Mouse (Mus musculus): Measurements from ENCODE around the gene Xylt1.

Xylt1 gene

GRCm38 (mm10) chr7:117618715-117619150, 238.0 kb downstream of the Xylt1 start:
- no peak for DNase-seq

- DNase-seq = no peak
Observed at GRCm38 (mm10) chr7:117621566-117621965, 240.8 kb downstream of the Xylt1 start.

- DNase-seq = peak; percentile 79 to 82
Observed at GRCm38 (mm10) chr7:117622769-117623168, 242.0 kb downstream of the Xylt1 start.

- DNase-seq = no peak
Observed at GRCm38 (mm10) chr7:117628791-117629190, 248.0 kb downstream of the Xylt1 start.

GRCm38 (mm10) chr7:117630657-117631056, 249.9 kb downstream of the Xylt1 start:
- DNase-seq = peak; percentile 66 to 68

- DNase-seq = no peak
Observed at GRCm38 (mm10) chr7:117635584-117635983, 254.8 kb downstream of the Xylt1 start.

- no peak for DNase-seq
Observed at GRCm38 (mm10) chr7:117636713-117637112, 255.9 kb downstream of the Xylt1 start.

- no peak for DNase-seq
Observed at GRCm38 (mm10) chr7:117637997-117638396, 257.2 kb downstream of the Xylt1 start.

GRCm38 (mm10) chr7:117652637-117653036, 271.9 kb downstream of the Xylt1 start:
- no peak for DNase-seq

- no peak for DNase-seq
Observed at GRCm38 (mm10) chr7:117655732-117656131, 275.0 kb downstream of the Xylt1 start.

GRCm38 (mm10) chr7:117658180-117658579, 277.4 kb downstream of the Xylt1 start:
- no peak for DNase-seq

- DNase-seq = no peak
Observed at GRCm38 (mm10) chr7:117658739-117659138, 278.0 kb downstream of the Xylt1 start.

- no peak for DNase-seq
Observed at GRCm38 (mm10) chr7:117667286-117667685, 286.5 kb downstream of the Xylt1 start.

GRCm38 (mm10) chr7:117668226-117668625, 287.4 kb downstream of the Xylt1 start:
- no peak for DNase-seq

GRCm38 (mm10) chr7:117672121-117672591, 291.4 kb downstream of the Xylt1 start:
- no peak for DNase-seq

- DNase-seq = no peak
Observed at GRCm38 (mm10) chr7:117686120-117686996, 305.6 kb downstream of the Xylt1 start.

GRCm38 (mm10) chr7:117686997-117687302, 306.2 kb downstream of the Xylt1 start:
- DNase-seq = no peak

GRCm38 (mm10) chr7:117695612-117696011, 314.8 kb downstream of the Xylt1 start:
- DNase-seq = peak; percentile 17 to 26

GRCm38 (mm10) chr7:117697681-117698080, 316.9 kb downstream of the Xylt1 start:
- no peak for DNase-seq

- no peak for DNase-seq
Observed at GRCm38 (mm10) chr7:117698551-117699114, 317.9 kb downstream of the Xylt1 start.

- no peak for DNase-seq
Observed at GRCm38 (mm10) chr7:117699343-117699985, 318.7 kb downstream of the Xylt1 start.

- no peak for DNase-seq
Observed at GRCm38 (mm10) chr7:117700066-117700465, 319.3 kb downstream of the Xylt1 start.

GRCm38 (mm10) chr7:117709901-117710607, 329.3 kb downstream of the Xylt1 start:
- no peak for DNase-seq
